Mouse (Mus musculus): ENCODE results near the gene Glrx2.

Glrx2 gene

DNA sequence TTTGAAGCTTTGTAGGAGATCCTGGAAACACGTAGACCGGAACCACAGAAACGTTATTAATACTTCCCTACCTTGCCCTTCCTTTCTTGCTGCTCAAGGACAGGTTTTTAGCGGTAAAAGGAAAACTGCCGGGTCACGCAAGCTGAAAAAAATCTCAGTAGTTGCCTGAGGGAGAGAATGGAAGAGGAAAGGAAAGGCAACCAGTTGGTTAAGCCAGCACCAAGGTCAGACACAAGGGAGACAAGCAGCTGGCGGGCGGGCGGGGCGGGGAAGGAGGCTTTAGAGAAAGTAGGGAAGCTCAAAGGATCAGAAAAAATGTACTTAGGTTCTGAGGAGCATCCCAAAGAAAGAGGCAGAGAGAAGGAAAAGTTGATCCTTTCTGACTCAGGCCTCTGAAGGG is 29.7 kb downstream of the Glrx2 start:
- DNase-seq = no peak

DNA sequence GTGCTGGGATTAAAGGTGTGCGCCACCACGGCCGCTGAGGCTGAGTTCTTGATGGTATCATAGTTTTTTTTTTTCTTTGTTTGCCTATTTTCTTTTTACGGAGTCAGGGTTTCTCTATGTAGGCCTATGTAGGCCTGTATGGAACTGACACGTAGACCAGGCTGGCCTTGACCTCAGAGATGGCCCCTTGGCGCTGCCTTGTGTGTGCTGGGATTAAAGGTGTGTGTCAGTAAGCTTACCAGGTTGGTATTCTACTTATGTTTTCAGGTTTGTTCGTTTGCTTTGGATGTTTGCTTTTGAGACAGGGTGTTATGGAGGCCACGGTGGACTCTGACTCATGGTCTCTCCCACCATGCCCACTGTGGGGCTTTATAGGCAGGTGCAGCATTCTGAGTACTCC is 46.0 kb downstream of the Glrx2 start:
- DNase-seq = no peak

- no peak for DNase-seq
Observed at GRCm38 (mm10) chr1:143764443-143764842, 48.3 kb downstream of the Glrx2 start.

- no peak for DNase-seq
Observed at GRCm38 (mm10) chr1:143765801-143766200, 49.7 kb downstream of the Glrx2 start.

- no peak for DNase-seq
Observed at GRCm38 (mm10) chr1:143766238-143766637, 50.1 kb downstream of the Glrx2 start.

GRCm38 (mm10) chr1:143770444-143771109 is 54.4 kb downstream of the Glrx2 start:
- no peak for DNase-seq

- no peak for DNase-seq
Observed at GRCm38 (mm10) chr1:143773082-143773481, 56.9 kb downstream of the Glrx2 start.

DNA sequence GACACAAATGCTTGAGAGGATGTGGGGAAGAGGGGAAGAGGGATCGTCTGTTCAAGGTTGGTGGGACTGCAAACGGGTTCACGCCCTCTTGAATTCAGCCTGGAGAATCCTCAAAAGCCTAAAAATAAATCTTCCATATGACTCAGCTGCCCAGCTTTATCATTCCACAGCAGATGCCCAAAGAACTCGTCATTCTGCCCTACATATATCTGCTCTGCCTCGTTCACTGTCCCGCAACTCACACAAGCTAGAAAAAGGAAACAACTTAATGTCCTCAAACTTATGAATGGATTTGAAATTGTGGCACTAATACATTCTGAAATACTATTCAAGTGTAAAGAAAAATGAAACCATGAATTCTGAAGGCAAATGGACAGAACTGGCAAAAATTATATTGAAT is 57.8 kb downstream of the Glrx2 start:
- no peak for DNase-seq

GRCm38 (mm10) chr1:143776446-143777411 is 60.6 kb downstream of the Glrx2 start, which contains the start of the genes Trove2 and Uchl5:
Gene Trove2 (minus strand): TSS chr1:143777068.
Gene Uchl5 (plus strand): TSS chr1:143777272.
- peak; percentile 100 for DNase-seq

DNA sequence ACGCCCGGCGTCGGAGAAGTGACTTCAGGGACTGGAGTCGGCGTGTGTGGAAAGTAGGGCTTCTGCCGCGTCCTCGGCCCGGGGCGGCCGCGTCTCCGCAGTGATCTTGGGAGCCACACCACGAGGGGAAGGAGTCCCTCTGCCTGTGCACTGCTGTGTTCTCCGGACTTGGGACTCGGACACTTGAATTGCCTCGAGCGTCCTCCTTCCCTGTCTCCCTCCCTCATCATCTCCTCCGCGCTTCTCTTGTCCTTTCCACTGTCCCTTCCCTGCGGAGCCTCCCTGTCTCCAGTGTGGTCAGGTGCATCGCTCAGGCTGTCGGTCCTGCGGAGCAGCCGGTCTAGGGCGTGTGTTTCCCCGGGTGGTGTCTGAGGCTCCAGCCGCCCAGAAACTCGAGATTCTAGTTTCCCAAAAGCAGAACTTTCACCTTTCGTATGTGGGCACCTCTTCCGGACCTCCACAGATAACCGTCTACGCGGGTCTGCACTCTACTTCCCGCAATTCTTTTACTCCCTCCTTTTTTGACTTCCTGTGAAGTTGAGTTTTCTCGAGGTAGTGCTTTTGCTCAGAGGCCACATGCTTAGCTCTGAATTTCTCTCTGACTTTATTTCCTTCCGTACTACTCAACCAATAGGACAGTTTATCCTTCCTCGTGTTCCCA is 61.5 kb downstream of the Glrx2 start:
- no peak for DNase-seq

- DNase-seq = peak; percentile 28 to 52
Observed at GRCm38 (mm10) chr1:143788584-143789227, 72.6 kb downstream of the Glrx2 start.
